Mouse (Mus musculus) right cerebral cortex, postnatal 25 days (tissue): ENCODE measurements around the gene Gm21970.

Experiments used
- DNase-seq: peaks from one replicate; pipeline ENCODE4 v3.0.0; 2022

Gm21970 gene

GRCm38 (mm10) chr16:91465505-91466240, 74.2 kb downstream of the Gm21970 start:
- DNase-seq, result no peak

GRCm38 (mm10) chr16:91466566-91466965, 75.0 kb downstream of the Gm21970 start:
- DNase-seq, result no peak
